In the genomic region with DNA sequence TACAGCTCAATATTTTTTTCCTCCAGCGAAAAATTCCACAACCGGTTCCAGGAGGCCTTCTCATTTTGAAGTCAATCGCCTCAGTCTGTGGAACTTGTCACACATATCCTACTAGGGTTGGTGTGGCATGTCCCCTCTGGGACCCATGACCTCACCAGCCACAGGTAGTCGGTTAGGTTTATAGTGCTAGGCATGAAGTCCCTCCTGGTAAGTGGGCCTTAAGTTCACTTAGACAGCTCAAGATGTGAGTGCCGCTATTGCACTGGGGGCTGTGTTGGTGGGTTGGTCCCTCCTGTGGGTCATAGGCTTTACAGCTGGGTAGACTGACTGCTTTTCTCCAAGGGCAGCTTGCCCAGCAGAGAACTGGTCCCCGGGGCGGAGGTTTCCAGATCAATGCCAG, we compare ENCODE assay signal across 47 mouse cellular contexts. TPM values are rescaled to one million over a fixed set of nuclear protein-coding genes. Genes with fewer than 3 reads are reported as not detected.
"Had no signal": no experiment of that assay in that cellular context is flagged by ENCODE, and none has a peak within 500 bp of the region (broad histone marks: within the 10 kb centered on the region; RNA-seq: fewer than 3 reads in every experiment).

No protein-coding gene starts in this region.

- H3K4me1 ChIP-seq: limb, embryonic 10.5 days; limb, embryonic 12.5 days; limb, embryonic 13.5 days; liver, embryonic 12.5 days; liver, embryonic 13.5 days; liver, embryonic 15.5 days; lung, embryonic 15.5 days; megakaryocyte, embryonic 14.5 days; midbrain, embryonic 10.5 days; midbrain, embryonic 12.5 days; midbrain, embryonic 13.5 days; midbrain, embryonic 15.5 days; neural tube, embryonic 12.5 days; neural tube, embryonic 13.5 days had no signal

- H3K9me3 ChIP-seq: limb, embryonic 10.5 days; limb, embryonic 12.5 days; limb, embryonic 13.5 days; limb, embryonic 15.5 days; liver, embryonic 12.5 days; liver, embryonic 13.5 days; liver, embryonic 15.5 days; lung, embryonic 15.5 days; megakaryocyte, embryonic 14.5 days; midbrain, embryonic 10.5 days; midbrain, embryonic 12.5 days; midbrain, embryonic 13.5 days; midbrain, embryonic 15.5 days; neural tube, embryonic 12.5 days; neural tube, embryonic 13.5 days had no signal

- H3K4me3 ChIP-seq: limb, embryonic 10.5 days; limb, embryonic 12.5 days; limb, embryonic 13.5 days; limb, embryonic 15.5 days; liver, embryonic 12.5 days; liver, embryonic 13.5 days; liver, embryonic 15.5 days; lung, embryonic 15.5 days; megakaryocyte, embryonic 14.5 days; midbrain, embryonic 10.5 days; midbrain, embryonic 12.5 days; midbrain, embryonic 13.5 days; midbrain, embryonic 15.5 days; myocyte; neural tube, embryonic 12.5 days; neural tube, embryonic 13.5 days had no signal

- H3K36me3 ChIP-seq: limb, embryonic 10.5 days; limb, embryonic 12.5 days; limb, embryonic 13.5 days; limb, embryonic 15.5 days; liver, embryonic 12.5 days; liver, embryonic 13.5 days; liver, embryonic 15.5 days; lung, embryonic 15.5 days; midbrain, embryonic 10.5 days; midbrain, embryonic 12.5 days; midbrain, embryonic 13.5 days; midbrain, embryonic 15.5 days; neural tube, embryonic 12.5 days; neural tube, embryonic 13.5 days had no signal

- H3K27ac ChIP-seq: limb, embryonic 10.5 days; limb, embryonic 12.5 days; limb, embryonic 13.5 days; limb, embryonic 15.5 days; liver, embryonic 12.5 days; liver, embryonic 13.5 days; liver, embryonic 14.5 days; liver, embryonic 15.5 days; lung, embryonic 15.5 days; macrophage; midbrain, embryonic 10.5 days; midbrain, embryonic 12.5 days; midbrain, embryonic 13.5 days; midbrain, embryonic 15.5 days; neural tube, embryonic 12.5 days; neural tube, embryonic 13.5 days had no signal

- H3K27me3 ChIP-seq: limb, embryonic 12.5 days; limb, embryonic 13.5 days; limb, embryonic 15.5 days; liver, embryonic 12.5 days; liver, embryonic 13.5 days; liver, embryonic 15.5 days; lung, embryonic 15.5 days; midbrain, embryonic 12.5 days; midbrain, embryonic 13.5 days; midbrain, embryonic 15.5 days; neural tube, embryonic 12.5 days; neural tube, embryonic 13.5 days had no signal

- DNase-seq: left cerebral cortex, postnatal 4 days; liver; liver, embryonic 13.5 days; liver, postnatal 0 days; lung, adult 18-20 months; lung, adult 2 months; lung, embryonic 14.5 days; lung, postnatal 10 days; lung, postnatal 14 days; lung, postnatal 36 days; lung, postnatal 4 days; midbrain, embryonic 14.5 days had no signal

- H3K9ac ChIP-seq: limb, embryonic 12.5 days; limb, embryonic 13.5 days; limb, embryonic 15.5 days; liver, embryonic 12.5 days; liver, embryonic 13.5 days; liver, embryonic 14.5 days; liver, embryonic 15.5 days; liver, postnatal 0 days; lung, embryonic 14.5 days; lung, embryonic 15.5 days; midbrain, embryonic 12.5 days; midbrain, embryonic 13.5 days; midbrain, embryonic 15.5 days; neural tube, embryonic 12.5 days; neural tube, embryonic 13.5 days had no signal

RNA-seq across cellular contexts. Expression of gene Lyg1, which starts 19.7 kb away (rescaled TPM):
- total RNA-seq: left cerebral cortex, postnatal 14 days; left cerebral cortex, postnatal 25 days; left cerebral cortex, postnatal 36 days; left cerebral cortex, postnatal 4 days; liver, adult 2 months; megakaryocyte progenitor cell, adult 5-6 weeks; megakaryocyte, adult 5-6 weeks; megakaryocyte-erythroid progenitor cell, adult 5-6 weeks; midbrain, postnatal 0 days; monocyte, adult 5-6 weeks had no signal
- polyA plus RNA-seq: limb, embryonic 10.5 days; limb, embryonic 11.5 days; limb, embryonic 12.5 days; limb, embryonic 13.5 days; limb, embryonic 14.5 days; limb, embryonic 15.5 days; liver, adult 2 months; liver, embryonic 11.5 days; liver, embryonic 12.5 days; liver, embryonic 13.5 days; liver, embryonic 14.5 days; liver, embryonic 15.5 days; liver, embryonic 16.5 days; liver, postnatal 0 days; lung, embryonic 14.5 days; lung, embryonic 15.5 days; lung, embryonic 16.5 days; lung, postnatal 0 days; macrophage; midbrain, embryonic 10.5 days; midbrain, embryonic 11.5 days; midbrain, embryonic 12.5 days; midbrain, embryonic 13.5 days; midbrain, embryonic 14.5 days; midbrain, embryonic 15.5 days; midbrain, embryonic 16.5 days; midbrain, postnatal 0 days; myocyte; neural tube, embryonic 11.5 days; neural tube, embryonic 12.5 days; neural tube, embryonic 13.5 days had no signal
